Mouse (Mus musculus) stomach, embryonic 15.5 days (tissue): ENCODE results near the gene Itpr1. TPM values are rescaled to one million over a fixed set of nuclear protein-coding genes. Genes with fewer than 3 reads are reported as not detected.

ENCODE experiments used
- ATAC-seq: fragments of 200-750 bp; cut with Nextera tagmentation; 2 replicates; pipeline ENCODE4 v1.8.0; 2017; ENCODE audit warnings: low read depth, moderate number of reproducible peaks, moderate TSS enrichment; ENCODE audit not compliant: insufficient read depth, low FRiP score
- H3K27ac ChIP-seq: fragments of 300-500 bp; sonication (generic); 2 replicates; pipeline ENCODE4 v1.5.1; 2015; ENCODE audit warnings: mild to moderate bottlenecking, inconsistent platforms
- H3K27me3 ChIP-seq: fragments of 300-500 bp; sonication (generic); replicated peaks from 2 replicates; pipeline ENCODE4 v1.6.1; 2015; ENCODE audit warnings: inconsistent platforms
- H3K36me3 ChIP-seq: fragments of 300-500 bp; sonication (generic); 2 replicates; pipeline ENCODE4 v1.6.1; 2015; ENCODE audit warnings: inconsistent platforms
- H3K4me1 ChIP-seq: fragments of 300-500 bp; sonication (generic); 2 replicates; pipeline ENCODE4 v1.6.1; 2015; ENCODE audit warnings: inconsistent platforms
- H3K4me2 ChIP-seq: fragments of 300-500 bp; sonication (generic); 2 replicates; pipeline ENCODE4 v1.6.1; 2015; ENCODE audit warnings: mild to moderate bottlenecking, inconsistent platforms
- H3K4me3 ChIP-seq: fragments of 300-500 bp; sonication (generic); replicated peaks from 2 replicates; pipeline ENCODE4 v1.5.1; 2015; ENCODE audit warnings: inconsistent platforms
- H3K9ac ChIP-seq: fragments of 300-500 bp; sonication (generic); 2 replicates; pipeline ENCODE4 v1.6.1; 2015; ENCODE audit warnings: inconsistent platforms
- H3K9me3 ChIP-seq: fragments of 300-500 bp; sonication (generic); 2 replicates; pipeline ENCODE4 v1.6.1; 2016; ENCODE audit warnings: inconsistent platforms
- WGBS: fragments of 180-500 bp; shearing (Covaris S2); methylation state at CpG from one replicate; pipeline ENCODE4 v1.1.7; 2015; 5-methylcytosine and 5-hydroxymethylcytosine counted together
- polyA plus RNA-seq: library from polyadenylated mRNA; unstranded; fragments of >200 nt; fragmentation: Nextera tagmentation; extraction: Ambion mirVana; gene quantifications from 2 replicates; pipeline ENCODE4 v1.2.1, GENCODE M21; 2015

Itpr1 gene
- polyA plus RNA-seq, 1 experiment from 2014 or later: 9.4 TPM

DNA sequence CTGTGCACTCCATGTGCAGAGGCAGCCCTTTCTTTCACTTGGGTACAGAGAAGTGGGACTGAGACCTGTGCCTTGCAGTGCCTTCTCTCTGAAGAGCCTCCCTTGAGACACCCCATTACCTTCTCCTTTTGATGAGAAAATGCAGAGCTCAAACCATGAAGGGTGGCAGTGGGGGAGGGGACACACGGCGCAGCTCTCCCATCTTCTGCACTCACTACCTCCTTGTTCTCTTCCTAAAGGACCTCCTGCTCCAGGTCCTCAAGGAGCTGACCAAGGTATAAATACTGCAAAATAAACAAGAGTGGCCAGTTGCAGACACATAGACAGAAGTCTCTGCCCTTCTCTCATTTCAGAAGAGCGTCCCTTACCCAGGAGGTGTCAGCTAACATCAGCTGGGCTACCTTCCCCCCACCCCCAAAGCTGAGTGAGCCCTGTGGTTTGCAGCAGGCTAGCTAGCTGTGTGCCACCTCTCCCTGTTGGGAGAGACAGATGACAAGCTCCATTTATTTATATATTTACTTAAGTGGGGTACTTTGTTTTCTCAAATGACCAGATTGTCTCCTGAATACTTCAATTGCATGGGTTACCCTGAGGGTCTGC, 255.4 kb downstream of the Itpr1 start:
- Histone ChIP-seq H3K27ac (no peak overlapping the region), H3K4me3 (no peak overlapping the region), H3K4me1 (no peaks in the 10 kb centered on the region), H3K9me3 (no peaks in the 10 kb centered on the region), H3K9ac (no peak overlapping the region), H3K36me3 (no peaks in the 10 kb centered on the region), H3K4me2 (no peak overlapping the region), H3K27me3 (no peaks in the 10 kb centered on the region)
- 49% methylated on average over 3 of the region's 3 CpGs for WGBS
- no peak for ATAC-seq

GRCm38 (mm10) chr6:108471878-108472277, 259.0 kb downstream of the Itpr1 start:
- no peak for ATAC-seq
- Histone ChIP-seq H3K27ac (no peak overlapping the region), H3K4me2 (no peak overlapping the region), H3K27me3 (no peaks in the 10 kb centered on the region), H3K9me3 (no peaks in the 10 kb centered on the region), H3K36me3 (no peaks in the 10 kb centered on the region), H3K4me3 (no peak overlapping the region), H3K9ac (no peak overlapping the region), H3K4me1 (no peaks in the 10 kb centered on the region)
- WGBS: 88% methylated on average over 3 of the region's 3 CpGs

DNA sequence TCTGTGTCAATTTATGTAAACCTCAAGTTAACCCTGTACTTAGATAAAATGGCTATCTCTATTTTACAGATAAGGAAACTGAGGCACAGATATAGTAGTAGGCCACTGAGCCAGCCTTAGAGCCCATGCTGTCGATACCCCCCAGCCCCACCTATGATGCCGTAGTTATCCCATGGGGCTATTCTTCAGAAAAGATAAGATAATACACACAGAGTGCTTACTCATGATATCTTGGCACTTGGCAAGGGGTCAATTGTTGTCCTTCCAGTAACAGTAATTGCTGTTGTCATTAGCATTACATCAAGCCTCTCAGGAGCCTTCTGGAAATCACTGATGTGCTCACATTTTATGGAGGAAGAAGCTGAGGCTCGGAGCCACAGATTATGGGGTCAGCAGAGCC, 259.9 kb downstream of the Itpr1 start:
- no peak overlapping the region for H3K4me2 ChIP-seq
- H3K9ac ChIP-seq: no peak overlapping the region
- H3K4me3 ChIP-seq: no peak overlapping the region
- no peaks in the 10 kb centered on the region for H3K27me3 ChIP-seq
- no peaks in the 10 kb centered on the region for H3K9me3 ChIP-seq
- no peaks in the 10 kb centered on the region for H3K4me1 ChIP-seq
- 68% methylated on average over 3 of the region's 3 CpGs for WGBS
- no peaks in the 10 kb centered on the region for H3K36me3 ChIP-seq
- H3K27ac ChIP-seq: no peak overlapping the region
- no peak for ATAC-seq

GRCm38 (mm10) chr6:108476797-108477235, 263.9 kb downstream of the Itpr1 start:
- H3K36me3 ChIP-seq: no peaks in the 10 kb centered on the region
- no peaks in the 10 kb centered on the region for H3K4me1 ChIP-seq
- ATAC-seq: no peak
- H3K9ac ChIP-seq: no peak overlapping the region
- H3K9me3 ChIP-seq: no peaks in the 10 kb centered on the region
- H3K4me3 ChIP-seq: no peak overlapping the region
- no peak overlapping the region for H3K4me2 ChIP-seq
- H3K27ac ChIP-seq: no peak overlapping the region; the same call in 1 of the 2 replicates
- WGBS: 55% methylated on average over 8 of the region's 8 CpGs
- no peaks in the 10 kb centered on the region for H3K27me3 ChIP-seq

DNA sequence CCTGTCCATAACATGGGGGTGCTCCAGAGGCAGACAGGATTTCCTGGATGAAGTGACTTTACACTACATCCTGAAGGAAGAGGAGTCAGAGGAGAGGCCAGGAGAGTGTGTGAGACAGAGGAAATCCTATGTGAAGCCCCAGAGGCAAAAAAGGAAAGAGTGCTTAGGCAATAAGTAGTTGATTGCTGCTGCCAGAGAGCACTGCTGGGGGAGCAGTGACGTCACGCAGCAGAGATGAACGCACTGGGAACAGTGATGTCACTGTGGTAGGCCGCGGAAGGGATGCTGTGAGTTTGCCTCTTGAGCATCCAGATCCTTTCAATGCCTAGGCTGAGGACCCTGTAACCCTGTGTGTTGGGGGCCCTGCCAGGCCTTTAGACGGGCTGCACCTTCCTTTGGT, 264.7 kb downstream of the Itpr1 start:
- H3K27ac ChIP-seq: no peak overlapping the region; the same call in 1 of the 2 replicates
- no peak overlapping the region for H3K4me2 ChIP-seq
- ATAC-seq: no peak

DNA sequence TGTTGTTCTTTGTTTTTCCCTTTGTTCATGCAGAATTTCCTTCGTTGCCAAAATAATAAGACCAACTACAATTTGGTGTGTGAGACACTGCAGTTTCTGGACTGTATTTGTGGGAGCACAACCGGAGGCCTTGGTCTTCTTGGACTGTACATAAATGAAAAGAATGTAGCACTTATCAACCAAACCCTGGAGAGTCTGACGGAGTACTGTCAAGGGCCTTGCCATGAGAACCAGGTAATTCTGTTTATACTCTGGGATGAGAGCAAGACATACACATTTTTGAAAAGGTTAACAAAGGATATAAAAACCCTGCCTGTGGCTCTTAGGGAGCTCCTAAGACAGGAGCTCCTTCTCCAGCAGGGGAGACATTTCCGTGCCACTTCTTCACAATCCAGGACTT, 268.3 kb downstream of the Itpr1 start:
- H3K4me2 ChIP-seq: no peak overlapping the region
- H3K27ac ChIP-seq: no peak overlapping the region
- ATAC-seq: no peak
- H3K9ac ChIP-seq: no peak overlapping the region
- H3K4me3 ChIP-seq: no peak overlapping the region
- H3K27me3 ChIP-seq: no peaks in the 10 kb centered on the region
- 88% methylated on average over 4 of the region's 4 CpGs for WGBS
- no peaks in the 10 kb centered on the region for H3K4me1 ChIP-seq
- H3K9me3 ChIP-seq: no peaks in the 10 kb centered on the region
- H3K36me3 ChIP-seq: no peaks in the 10 kb centered on the region

More for the DNA sequence above, 264.7 kb downstream of the Itpr1 start:
- no peak overlapping the region for H3K4me3 ChIP-seq
- H3K27me3 ChIP-seq: no peaks in the 10 kb centered on the region
- H3K4me1 ChIP-seq: no peaks in the 10 kb centered on the region
- WGBS: 88% methylated on average over 6 of the region's 6 CpGs
- H3K36me3 ChIP-seq: no peaks in the 10 kb centered on the region
- no peaks in the 10 kb centered on the region for H3K9me3 ChIP-seq
- no peak overlapping the region for H3K9ac ChIP-seq

- WGBS: 81% methylated on average over 5 of the region's 5 CpGs
- Histone ChIP-seq H3K4me1 (no peaks in the 10 kb centered on the region), H3K9ac (no peak overlapping the region), H3K9me3 (no peaks in the 10 kb centered on the region), H3K27ac (no peak overlapping the region), H3K4me2 (no peak overlapping the region), H3K4me3 (no peak overlapping the region), H3K27me3 (no peaks in the 10 kb centered on the region), H3K36me3 (no peaks in the 10 kb centered on the region)
- ATAC-seq: no peak
Measured at GRCm38 (mm10) chr6:108482464-108482863, 269.6 kb downstream of the Itpr1 start.

DNA sequence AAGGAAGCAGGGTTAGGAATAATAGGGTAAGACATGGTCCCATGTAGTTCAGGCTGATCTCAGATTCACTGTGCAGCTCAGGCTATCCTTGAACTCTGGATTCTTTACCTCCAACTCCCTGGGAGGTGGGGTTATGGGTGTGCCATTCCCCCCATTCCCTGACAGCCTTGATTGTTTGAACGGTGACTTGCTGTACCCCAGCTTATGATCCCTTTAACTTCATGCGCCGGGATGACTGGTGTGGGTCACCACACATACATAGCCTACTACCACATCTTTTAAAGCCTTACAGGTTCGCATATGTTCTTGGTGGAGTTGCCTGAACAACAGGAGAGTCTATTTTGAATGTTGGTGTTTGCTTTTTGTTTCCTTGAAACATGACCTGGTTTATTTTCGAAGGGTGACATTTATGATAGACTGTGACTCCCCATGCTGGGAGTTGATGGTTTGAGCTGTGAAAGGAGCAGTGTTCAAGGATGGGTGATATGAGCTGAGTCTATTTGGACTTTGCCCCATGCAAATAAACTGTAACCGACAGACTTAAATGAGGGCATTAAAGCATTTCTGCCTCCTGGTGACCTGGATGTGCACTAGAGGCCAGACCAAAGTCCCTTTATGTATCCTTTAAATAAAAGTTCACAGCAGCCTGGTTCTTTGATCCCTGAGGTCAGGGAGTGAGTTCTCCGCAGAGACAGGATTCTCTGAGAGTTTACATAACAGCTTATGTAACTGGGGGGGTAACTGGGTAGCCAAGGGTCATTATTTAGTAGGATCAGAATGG, 273.5 kb downstream of the Itpr1 start:
- ATAC-seq: peak; percentile 48; the same call in 1 of the 2 replicates
- Histone ChIP-seq H3K9ac (no peak overlapping the region), H3K9me3 (no peaks in the 10 kb centered on the region), H3K4me3 (no peak overlapping the region), H3K4me1 (no peaks in the 10 kb centered on the region), H3K36me3 (0 out of 2 replicates have a peak, but pooled peaks cover 6% of the 10 kb centered on the region), H3K27ac (no peak overlapping the region), H3K27me3 (no peaks in the 10 kb centered on the region), H3K4me2 (no peak overlapping the region)
- WGBS: 65% methylated on average over 7 of the region's 7 CpGs

DNA sequence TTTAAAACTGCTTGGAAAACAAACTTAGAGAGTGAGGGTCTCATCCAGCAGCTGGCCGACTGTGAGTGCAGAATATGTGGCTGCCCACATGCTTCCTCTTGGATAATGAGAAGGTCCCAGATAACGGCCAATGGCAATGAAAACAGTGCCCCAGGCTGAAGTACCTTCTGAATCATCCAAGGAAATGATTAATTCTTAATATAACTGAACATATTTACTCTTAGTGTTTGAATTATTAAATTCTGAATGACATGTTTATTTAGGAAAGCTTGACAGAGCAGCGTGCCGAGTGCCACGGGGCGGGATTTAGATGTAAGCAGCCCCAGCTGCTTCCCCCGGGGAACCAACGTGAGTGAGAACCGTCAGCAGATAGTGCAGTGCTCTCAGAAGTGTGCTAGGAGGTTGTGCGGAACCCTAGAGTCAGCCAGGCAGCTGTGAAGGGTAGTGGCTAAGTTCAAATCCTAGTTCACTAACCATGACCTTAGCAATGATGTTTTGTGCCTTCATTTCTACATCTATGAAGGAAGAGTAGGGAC, 274.5 kb downstream of the Itpr1 start:
- no peak overlapping the region for H3K4me3 ChIP-seq
- H3K27ac ChIP-seq: no peak overlapping the region
- WGBS: 32% methylated on average over 10 of the region's 10 CpGs
- 0 out of 2 replicates have a peak, but pooled peaks cover 6% of the 10 kb centered on the region for H3K36me3 ChIP-seq
- H3K9me3 ChIP-seq: no peaks in the 10 kb centered on the region
- no peaks in the 10 kb centered on the region for H3K4me1 ChIP-seq
- no peaks in the 10 kb centered on the region for H3K27me3 ChIP-seq
- no peak overlapping the region for H3K4me2 ChIP-seq
- H3K9ac ChIP-seq: no peak overlapping the region
- peak; percentile 47; the same call in 1 of the 2 replicates for ATAC-seq

- Histone ChIP-seq H3K27ac (no peak overlapping the region), H3K4me2 (no peak overlapping the region), H3K9ac (no peak overlapping the region), H3K4me1 (no peaks in the 10 kb centered on the region), H3K27me3 (no peaks in the 10 kb centered on the region), H3K4me3 (no peak overlapping the region), H3K36me3 (0 out of 2 replicates have a peak, but pooled peaks cover 6% of the 10 kb centered on the region), H3K9me3 (no peaks in the 10 kb centered on the region)
- ATAC-seq: no peak
- 83% methylated on average over 5 of the region's 5 CpGs for WGBS
Measured at GRCm38 (mm10) chr6:108488250-108488649, 275.4 kb downstream of the Itpr1 start.

GRCm38 (mm10) chr6:108491969-108492368, 279.1 kb downstream of the Itpr1 start:
- ATAC-seq: no peak
- Histone ChIP-seq H3K4me3 (no peak overlapping the region), H3K4me2 (no peak overlapping the region), H3K9ac (no peak overlapping the region), H3K9me3 (no peaks in the 10 kb centered on the region), H3K27me3 (no peaks in the 10 kb centered on the region), H3K4me1 (no peaks in the 10 kb centered on the region), H3K36me3 (0 out of 2 replicates have a peak, but pooled peaks cover 6% of the 10 kb centered on the region), H3K27ac (no peak overlapping the region)
- 77% methylated on average over 1 of the region's 1 CpGs for WGBS

- Histone ChIP-seq H3K36me3 (0 out of 2 replicates have a peak, but pooled peaks cover 6% of the 10 kb centered on the region), H3K4me3 (no peak overlapping the region)
Measured at GRCm38 (mm10) chr6:108493753-108494152, 280.9 kb downstream of the Itpr1 start.

More at GRCm38 (mm10) chr6:108493753-108494152, 280.9 kb downstream of the Itpr1 start:
- Histone ChIP-seq H3K9ac (no peak overlapping the region), H3K4me1 (no peaks in the 10 kb centered on the region), H3K27me3 (no peaks in the 10 kb centered on the region), H3K9me3 (no peaks in the 10 kb centered on the region), H3K4me2 (no peak overlapping the region), H3K27ac (no peak overlapping the region)
- ATAC-seq: no peak
- WGBS: 89% methylated on average over 16 of the region's 16 CpGs
